Mouse (Mus musculus) kidney, embryonic 16.5 days (tissue): Measurements from ENCODE around the gene H6pd. TPM values are rescaled to one million over a fixed set of nuclear protein-coding genes. Genes with fewer than 3 reads are reported as not detected.

Source experiments
- ATAC-seq: fragments of 200-750 bp; cut with Nextera tagmentation; 2 replicates; pipeline ENCODE4 v1.8.0; 2017; ENCODE audit warnings: moderate TSS enrichment; ENCODE audit not compliant: low FRiP score, low TSS enrichment
- H3K27ac ChIP-seq: fragments of 300-500 bp; sonication (generic); 2 replicates; pipeline ENCODE4 v1.5.1; 2014; ENCODE audit warnings: low read length
- H3K27me3 ChIP-seq: fragments of 300-500 bp; sonication (generic); 2 replicates; pipeline ENCODE4 v1.6.1; 2014; ENCODE audit warnings: low read length, control low read depth, mixed read lengths; ENCODE audit not compliant: insufficient read depth
- H3K36me3 ChIP-seq: fragments of 300-500 bp; sonication (generic); 2 replicates; pipeline ENCODE4 v1.6.1; 2014; ENCODE audit warnings: low read length, control low read depth, mixed read lengths; ENCODE audit not compliant: insufficient read depth
- H3K4me1 ChIP-seq: fragments of 300-500 bp; sonication (generic); 2 replicates; pipeline ENCODE4 v1.6.1; 2014; ENCODE audit warnings: low read length, control low read depth, mixed read lengths; ENCODE audit not compliant: insufficient read depth
- H3K4me2 ChIP-seq: fragments of 300-500 bp; sonication (generic); replicated peaks from 2 replicates; pipeline ENCODE4 v1.6.1; 2014; ENCODE audit warnings: low read depth, low read length
- H3K4me3 ChIP-seq: fragments of 300-500 bp; sonication (generic); 2 replicates; pipeline ENCODE4 v1.5.1; 2014; ENCODE audit warnings: mild to moderate bottlenecking, low read length
- H3K9ac ChIP-seq: fragments of 300-500 bp; sonication (generic); replicated peaks from 2 replicates; pipeline ENCODE4 v1.6.1; 2014; ENCODE audit warnings: low read length
- H3K9me3 ChIP-seq: fragments of 300-500 bp; sonication (generic); 2 replicates; pipeline ENCODE4 v1.6.1; 2016; ENCODE audit warnings: low read length, control low read depth
- WGBS: fragments of 180-500 bp; shearing (Covaris S2); extraction: QIAGEN DNeasy Blood & Tissue Kit; methylation state at CpG from one replicate; pipeline ENCODE4 v1.1.7; 2014; 5-methylcytosine and 5-hydroxymethylcytosine counted together
- polyA plus RNA-seq: library from polyadenylated mRNA; unstranded; fragments of >200 nt; fragmentation: Nextera tagmentation; extraction: Ambion mirVana; gene quantifications from 2 replicates; pipeline ENCODE4 v1.2.1, GENCODE M21; 2015

H6pd gene
- 22.8 and 24.7 TPM in 2 replicates for polyA plus RNA-seq

DNA sequence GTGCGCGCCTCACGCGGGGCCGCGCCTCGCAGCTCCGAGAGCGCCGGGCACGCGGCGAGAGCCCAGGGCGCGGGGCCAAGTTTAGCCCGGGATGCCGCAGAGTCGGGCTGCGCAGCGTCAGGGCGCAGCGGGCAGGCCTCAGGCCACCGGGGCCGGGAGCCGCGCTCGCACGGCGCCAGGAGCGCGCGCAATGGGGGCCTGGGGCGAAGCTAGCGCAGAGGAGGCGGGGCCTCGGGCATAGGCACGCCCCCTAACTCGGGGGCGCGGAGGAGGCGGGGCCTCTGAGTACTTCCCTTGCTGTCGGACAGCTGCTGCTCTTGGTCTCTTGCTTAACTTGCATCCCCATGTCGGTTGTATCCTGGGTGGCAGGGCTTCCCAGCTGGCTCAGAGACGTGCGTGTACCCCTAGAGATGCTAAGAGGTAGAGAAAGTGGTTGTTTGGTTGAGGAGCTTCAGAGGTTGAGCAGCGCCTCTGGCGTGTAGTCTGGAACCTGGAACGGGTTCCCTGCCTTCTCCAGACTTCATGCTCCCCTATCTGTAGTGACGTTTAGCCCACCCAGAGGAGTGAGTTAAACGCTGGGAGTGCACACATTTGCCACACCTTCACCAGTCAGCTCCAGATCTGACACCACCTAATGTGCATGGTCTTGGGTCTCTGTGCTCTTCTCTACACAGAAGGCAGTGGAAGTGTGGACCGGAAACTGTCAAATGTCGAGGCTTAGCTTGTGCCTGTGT lies at the start of gene H6pd:
H6pd (minus strand) TSS at position 171 of the 734 bp plus-strand sequence.
- peak within 1 kb of the TSS; percentile 97 for H3K27ac ChIP-seq
- peak; percentile 92 for ATAC-seq
- H3K9me3 ChIP-seq = no peaks in the 10 kb centered on the region
- H3K4me3 ChIP-seq = peak within 1 kb of the TSS; percentile 73
- peak within 1 kb of the TSS; percentile 81 for H3K4me2 ChIP-seq
- WGBS = 5% methylated on average over 52 of the region's 52 CpGs
- H3K27me3 ChIP-seq = no peaks in the 10 kb centered on the region
- peaks cover 38% of the 10 kb centered on the region for H3K4me1 ChIP-seq
- H3K9ac ChIP-seq = peak within 1 kb of the TSS; percentile 91
- H3K36me3 ChIP-seq = 0 out of 2 replicates have a peak, but pooled peaks cover 2% of the 10 kb centered on the region

DNA sequence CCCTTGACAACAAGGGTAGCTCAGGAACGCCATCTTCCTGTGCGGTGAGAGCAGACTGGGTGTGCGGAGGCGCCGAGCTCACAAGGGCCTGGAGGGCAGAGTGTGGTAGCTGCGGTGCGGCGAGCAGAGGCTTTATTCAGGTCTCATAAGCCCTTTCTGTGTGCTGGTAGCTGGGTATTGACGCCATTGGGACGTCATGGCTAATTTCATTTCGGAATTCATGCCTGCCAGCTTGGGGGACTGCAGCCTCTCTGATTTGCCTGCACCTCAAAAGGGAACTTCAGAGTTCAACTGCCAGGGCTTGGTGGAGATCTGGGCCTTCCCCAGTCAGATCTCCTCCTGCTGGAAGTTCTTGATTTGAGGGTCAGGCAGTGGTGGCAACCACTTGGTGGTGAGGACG lies 48.9 kb upstream of the H6pd start:
- no peak overlapping the region for H3K4me2 ChIP-seq
- H3K27ac ChIP-seq = no peak overlapping the region
- H3K4me1 ChIP-seq = peaks cover 20% of the 10 kb centered on the region
- no peaks in the 10 kb centered on the region for H3K36me3 ChIP-seq
- no peaks in the 10 kb centered on the region for H3K9me3 ChIP-seq
- no peak for ATAC-seq
- H3K27me3 ChIP-seq = no peaks in the 10 kb centered on the region
- 87% methylated on average over 12 of the region's 12 CpGs for WGBS
- H3K9ac ChIP-seq = no peak overlapping the region
- no peak overlapping the region for H3K4me3 ChIP-seq

DNA sequence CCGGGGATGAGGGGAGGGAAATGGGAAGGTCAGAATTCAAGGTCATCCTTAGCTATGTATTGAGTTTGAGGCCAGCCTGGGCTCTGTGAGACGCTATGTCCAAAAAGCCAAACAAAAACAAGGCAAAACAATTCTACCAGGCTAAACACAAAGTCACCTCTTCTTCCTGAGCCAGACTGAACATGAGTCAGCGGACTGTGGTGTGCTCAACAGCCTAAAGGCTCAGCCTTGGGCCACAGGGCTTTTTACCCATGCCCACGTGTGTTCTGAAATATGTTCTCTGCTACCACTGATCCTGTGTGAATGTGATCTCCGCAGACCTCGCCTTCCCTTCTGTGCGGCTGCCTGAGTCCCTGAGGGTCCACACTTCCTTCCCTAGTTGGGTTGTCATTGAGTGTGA lies 47.3 kb upstream of the H6pd start:
- 76% methylated on average over 7 of the region's 7 CpGs for WGBS
- ATAC-seq = no peak

DNA sequence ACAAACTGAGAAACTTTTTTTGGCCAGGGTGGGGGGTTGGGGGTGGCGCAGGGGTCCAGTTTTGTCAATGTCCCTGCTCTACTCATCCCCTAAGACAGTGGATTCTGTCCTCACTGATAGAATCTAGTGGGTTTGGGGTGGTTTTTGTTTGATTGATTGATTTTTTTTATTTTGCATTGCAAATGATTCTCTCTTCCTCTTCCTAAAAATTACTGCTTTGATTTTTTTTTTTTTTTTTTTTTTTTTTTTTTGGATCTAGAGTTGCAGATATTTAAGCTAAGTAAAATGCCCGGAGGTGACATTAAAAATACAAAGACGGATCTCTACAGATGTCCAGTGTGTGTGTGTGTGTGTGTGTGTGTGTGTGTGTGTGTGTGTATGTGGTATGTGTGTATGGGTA lies 43.6 kb upstream of the H6pd start:
- Histone ChIP-seq H3K27ac (no peak overlapping the region), H3K4me3 (no peak overlapping the region), H3K4me1 (peaks cover 6% of the 10 kb centered on the region), H3K4me2 (no peak overlapping the region), H3K36me3 (no peaks in the 10 kb centered on the region), H3K9ac (no peak overlapping the region), H3K27me3 (peaks cover 13% of the 10 kb centered on the region), H3K9me3 (no peaks in the 10 kb centered on the region)
- WGBS = 94% methylated on average over 3 of the region's 3 CpGs
- no peak for ATAC-seq

More for the DNA sequence above, 47.3 kb upstream of the H6pd start:
- H3K27me3 ChIP-seq = peaks cover 3% of the 10 kb centered on the region; the same call in 1 of the 2 replicates
- no peak overlapping the region for H3K27ac ChIP-seq
- peaks cover 13% of the 10 kb centered on the region for H3K4me1 ChIP-seq
- H3K4me2 ChIP-seq = no peak overlapping the region
- H3K9me3 ChIP-seq = no peaks in the 10 kb centered on the region
- no peak overlapping the region for H3K9ac ChIP-seq
- H3K4me3 ChIP-seq = no peak overlapping the region
- no peaks in the 10 kb centered on the region for H3K36me3 ChIP-seq

GRCm38 (mm10) chr4:150051514-150051913 lies 42.7 kb upstream of the H6pd start:
- WGBS = 72% methylated on average over 8 of the region's 8 CpGs
- no peak for ATAC-seq
- Histone ChIP-seq H3K4me1 (peaks cover 7% of the 10 kb centered on the region), H3K4me2 (no peak overlapping the region), H3K27ac (no peak overlapping the region), H3K9me3 (no peaks in the 10 kb centered on the region), H3K27me3 (peaks cover 14% of the 10 kb centered on the region), H3K9ac (no peak overlapping the region), H3K36me3 (no peaks in the 10 kb centered on the region), H3K4me3 (no peak overlapping the region)

DNA sequence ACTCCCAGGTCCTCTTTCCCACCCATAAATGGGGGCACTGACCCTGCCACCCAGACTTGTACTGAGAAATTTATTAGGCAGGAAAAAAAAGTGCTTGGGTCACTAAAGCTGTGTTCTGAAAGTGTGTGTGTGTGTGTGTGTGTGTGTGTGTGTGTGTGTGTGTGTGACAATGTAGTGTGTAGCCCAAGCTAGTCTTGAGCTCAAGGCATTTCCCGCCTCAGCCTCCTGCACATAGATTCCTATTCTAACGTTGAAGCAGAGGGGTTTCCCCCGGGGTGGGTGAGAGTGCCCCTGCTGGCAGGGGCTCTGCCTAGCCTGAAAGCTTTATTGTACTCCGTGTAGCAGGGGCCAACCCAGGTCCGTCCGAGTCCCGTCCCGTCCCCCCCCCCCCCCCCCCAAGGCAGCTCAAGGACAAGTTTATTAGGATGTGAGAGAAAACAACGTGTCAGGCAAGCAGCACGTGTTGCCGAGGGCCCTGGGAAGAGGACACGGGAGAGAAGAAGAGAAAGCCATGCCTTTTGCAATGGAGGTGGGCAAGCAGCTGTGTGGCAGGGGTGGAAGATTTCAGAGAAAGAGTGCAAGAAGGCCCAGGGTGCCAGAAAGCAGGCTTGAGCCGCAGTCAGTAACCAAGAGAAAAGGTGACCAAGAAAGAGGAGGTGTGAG lies 40.9 kb upstream of the H6pd start:
- WGBS = 22% methylated on average over 13 of the region's 13 CpGs

DNA sequence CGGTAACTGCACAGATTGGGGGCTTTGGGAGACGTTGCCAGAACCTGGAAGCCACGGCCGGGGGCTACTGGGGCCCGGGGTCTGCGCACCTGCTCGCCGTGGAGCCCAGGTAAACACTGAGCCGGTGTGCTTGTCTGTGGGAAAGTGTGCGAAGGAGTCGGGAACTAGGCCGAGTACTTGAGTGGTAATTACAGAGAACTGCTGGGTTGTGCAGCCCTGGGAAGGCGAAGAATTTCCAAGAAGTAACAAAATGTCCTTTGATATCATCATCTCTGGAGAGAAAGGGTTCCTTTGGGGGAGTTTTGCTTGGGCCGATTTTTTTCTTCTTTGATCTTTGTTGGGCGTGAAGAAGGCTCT lies 40.3 kb upstream of the H6pd start:
- H3K27me3 ChIP-seq = peaks cover 18% of the 10 kb centered on the region
- H3K36me3 ChIP-seq = no peaks in the 10 kb centered on the region
- no peak overlapping the region for H3K27ac ChIP-seq
- H3K4me1 ChIP-seq = peaks cover 7% of the 10 kb centered on the region
- H3K4me2 ChIP-seq = peak overlapping the region; percentile 81
- peak overlapping the region; percentile 67 for H3K9ac ChIP-seq
- 12% methylated on average over 15 of the region's 15 CpGs for WGBS
- H3K9me3 ChIP-seq = no peaks in the 10 kb centered on the region
- ATAC-seq = no peak; the same call in 1 of the 2 replicates
- peak overlapping the region; percentile 53 for H3K4me3 ChIP-seq

More for the DNA sequence above, 40.9 kb upstream of the H6pd start:
- ATAC-seq = no peak
- peaks cover 18% of the 10 kb centered on the region for H3K27me3 ChIP-seq
- no peaks in the 10 kb centered on the region for H3K9me3 ChIP-seq
- H3K4me2 ChIP-seq = peak overlapping the region; percentile 81
- H3K9ac ChIP-seq = no peak overlapping the region
- H3K4me1 ChIP-seq = peaks cover 7% of the 10 kb centered on the region
- peak overlapping the region; percentile 53 for H3K4me3 ChIP-seq
- H3K36me3 ChIP-seq = no peaks in the 10 kb centered on the region
- H3K27ac ChIP-seq = no peak overlapping the region

- peaks cover 18% of the 10 kb centered on the region for H3K27me3 ChIP-seq
- peaks cover 7% of the 10 kb centered on the region for H3K4me1 ChIP-seq
- H3K4me2 ChIP-seq = peak overlapping the region; percentile 81
- H3K9ac ChIP-seq = peak overlapping the region; percentile 67
- no peaks in the 10 kb centered on the region for H3K9me3 ChIP-seq
- no peaks in the 10 kb centered on the region for H3K36me3 ChIP-seq
- peak overlapping the region; percentile 53 for H3K4me3 ChIP-seq
- WGBS = under 1% methylated on average over 47 of the region's 49 CpGs
- peak; percentile 56 for ATAC-seq
- no peak overlapping the region for H3K27ac ChIP-seq
Measured at GRCm38 (mm10) chr4:150048478-150049156, 39.8 kb upstream of the H6pd start.

DNA sequence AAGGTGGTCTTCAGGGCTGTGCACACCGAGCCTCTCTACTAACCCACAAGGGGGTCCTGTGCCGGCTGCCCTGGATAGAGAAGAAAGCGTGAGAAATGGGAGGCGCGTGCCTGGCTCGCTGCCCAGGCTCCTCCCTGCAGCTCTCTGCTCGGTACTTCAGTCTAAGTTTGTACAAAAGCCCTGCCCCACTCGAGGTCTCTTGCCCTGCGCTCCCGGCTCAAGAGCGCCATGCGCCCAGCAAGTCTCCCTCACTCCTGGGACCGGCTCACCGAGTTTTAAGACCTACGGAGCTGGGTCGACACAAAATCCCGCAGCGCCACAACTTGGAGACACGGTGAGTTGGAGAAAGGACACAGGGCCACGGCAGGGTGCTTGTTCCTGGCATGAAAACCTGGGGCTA lies 39.2 kb upstream of the H6pd start:
- peaks cover 7% of the 10 kb centered on the region for H3K4me1 ChIP-seq
- peaks cover 18% of the 10 kb centered on the region for H3K27me3 ChIP-seq
- H3K4me2 ChIP-seq = peak overlapping the region; percentile 81
- under 1% methylated on average over 20 of the region's 20 CpGs for WGBS
- ATAC-seq = peak; percentile 55
- peak overlapping the region; percentile 67; the same call in 1 of the 2 replicates for H3K9ac ChIP-seq
- no peaks in the 10 kb centered on the region for H3K36me3 ChIP-seq
- H3K27ac ChIP-seq = no peak overlapping the region
- peak overlapping the region; percentile 53 for H3K4me3 ChIP-seq
- no peaks in the 10 kb centered on the region for H3K9me3 ChIP-seq
